Mouse (Mus musculus) hematopoietic stem cell, adult 5-6 weeks (primary cell): ENCODE data around the gene Ier3. TPM values are rescaled to one million over a fixed set of nuclear protein-coding genes. Genes with fewer than 3 reads are reported as not detected.

Experiments used
- ATAC-seq, 2 experiments: fragments of 125-278 bp in 1 of 2; replicated peaks in 1 of 2; 2 replicates each; pipeline ENCODE4 v1.8.0; 2016 to 2017; ENCODE audit warnings: inconsistent platforms in 2 of 2, mild to moderate bottlenecking in 2 of 2, moderate number of reproducible peaks in 2 of 2, low read depth in 1 of 2, moderate TSS enrichment in 1 of 2; ENCODE audit not compliant: low FRiP score in 2 of 2, poor library complexity in 2 of 2, severe bottlenecking in 2 of 2, insufficient read depth in 1 of 2, low TSS enrichment in 1 of 2
- total RNA-seq: library from RNA; stranded (forward); fragments of 172-1452, 232-1000 nt; gene quantifications from 2 replicates; pipeline ENCODE4 v1.2.3, GENCODE M21; 2017

The Ier3 gene
- 128 and 182 TPM in 2 replicates for total RNA-seq

DNA sequence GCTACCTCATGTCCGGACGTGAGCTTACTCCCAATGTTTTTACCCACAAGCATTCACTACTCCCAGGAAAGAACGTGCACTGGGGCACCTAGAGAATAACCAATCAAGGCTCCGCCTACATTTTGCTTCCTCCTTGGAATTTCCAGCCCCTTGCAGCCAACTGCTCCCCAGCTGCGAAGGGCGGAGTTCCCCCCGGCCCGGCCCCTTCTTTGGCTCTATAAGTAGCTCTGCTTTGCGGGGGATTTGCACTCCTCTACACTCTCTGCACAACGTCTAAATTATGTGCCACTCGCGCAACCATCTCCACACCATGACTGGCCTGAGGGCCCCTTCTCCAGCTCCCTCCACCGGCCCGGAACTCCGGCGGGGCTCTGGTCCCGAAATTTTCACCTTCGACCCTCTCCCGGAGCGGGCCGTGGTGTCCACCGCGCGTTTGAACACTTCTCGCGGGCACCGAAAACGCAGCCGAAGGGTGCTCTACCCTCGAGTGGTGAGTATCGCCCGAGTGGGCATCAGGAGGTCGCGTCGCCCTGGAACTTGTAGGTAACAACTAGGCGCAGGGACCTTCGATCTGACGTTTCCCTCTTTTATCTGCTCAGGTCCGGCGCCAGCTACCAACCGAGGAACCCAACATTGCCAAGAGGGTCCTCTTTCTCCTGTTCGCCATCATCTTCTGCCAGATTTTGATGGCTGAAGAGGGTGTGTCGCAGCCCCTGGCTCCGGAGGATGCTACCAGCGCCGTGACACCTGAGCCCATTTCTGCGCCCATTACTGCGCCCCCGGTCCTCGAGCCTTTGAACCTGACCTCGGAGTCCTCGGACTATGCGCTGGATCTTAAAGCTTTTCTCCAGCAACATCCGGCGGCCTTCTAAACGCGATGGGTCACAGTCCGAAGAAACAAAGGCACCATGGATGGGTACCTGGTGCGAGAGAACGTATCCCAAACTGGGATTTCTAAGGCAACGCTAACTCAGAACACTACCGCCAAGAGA, at the start of gene Ier3:
Gene Ier3, plus strand, starts transcription at position 246 of the 992 bp plus-strand sequence.
- ATAC-seq, result peak; percentile 44 to 52

DNA sequence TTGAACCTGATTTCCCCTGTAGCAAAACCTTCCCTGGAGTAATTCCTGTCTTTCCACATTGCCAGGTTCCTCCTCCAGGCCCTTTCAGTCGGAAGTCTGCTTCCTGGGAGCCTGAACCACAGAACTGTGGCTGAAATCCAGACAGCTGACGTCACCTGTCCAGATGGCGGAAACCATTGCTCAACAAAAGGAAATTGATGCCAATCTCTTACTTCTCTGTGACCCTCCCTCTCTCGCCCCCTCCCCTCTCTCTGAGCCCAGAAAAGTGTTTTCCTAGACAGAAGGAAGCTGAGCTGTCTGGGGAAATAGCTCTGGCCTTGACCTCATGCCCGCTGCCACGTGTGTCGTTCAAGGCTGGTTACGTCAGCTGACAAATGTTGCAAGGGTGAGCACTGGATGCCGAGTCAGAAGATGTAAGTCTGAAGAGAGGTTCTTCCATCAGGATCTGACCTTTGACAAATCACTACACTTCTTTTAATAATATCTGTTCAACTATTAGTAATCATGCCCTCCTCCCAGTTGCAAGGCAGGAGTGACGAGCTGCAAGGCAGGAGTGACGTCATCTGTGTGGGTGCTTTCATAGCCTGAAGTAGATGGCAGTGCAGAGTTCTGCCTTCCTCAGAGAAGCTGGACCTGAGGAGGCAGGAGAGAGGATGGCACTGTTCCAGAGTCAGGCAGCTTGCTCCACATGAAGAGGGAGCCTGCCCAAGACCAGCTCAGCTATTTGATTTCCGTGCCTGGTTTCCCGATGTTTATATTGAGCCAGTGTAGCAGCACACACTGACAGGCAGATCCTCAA, 44.5 kb upstream of the Ier3 start:
- ATAC-seq, result peak; percentile 28 to 81; a peak in 3 of 4 replicates

DNA sequence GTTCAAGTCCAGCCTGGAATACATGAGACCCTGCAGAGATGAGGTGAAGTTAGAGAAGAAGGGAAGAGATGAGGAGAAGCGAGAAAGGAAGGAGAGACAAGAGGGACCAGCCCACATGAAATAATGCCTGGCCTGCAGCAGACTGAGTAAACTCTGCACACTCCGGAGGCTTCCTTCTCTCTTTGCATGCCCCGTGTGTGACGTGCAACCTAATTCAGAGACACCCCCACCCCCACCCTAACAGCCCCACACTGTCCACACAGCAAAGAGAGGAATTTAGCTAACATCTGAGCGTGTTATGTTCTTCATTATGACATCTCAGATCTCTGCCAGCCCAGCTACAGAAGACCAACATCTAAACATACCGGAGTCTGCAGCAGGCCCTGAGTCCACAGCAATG, 42.5 kb upstream of the Ier3 start:
- no peak for ATAC-seq

DNA sequence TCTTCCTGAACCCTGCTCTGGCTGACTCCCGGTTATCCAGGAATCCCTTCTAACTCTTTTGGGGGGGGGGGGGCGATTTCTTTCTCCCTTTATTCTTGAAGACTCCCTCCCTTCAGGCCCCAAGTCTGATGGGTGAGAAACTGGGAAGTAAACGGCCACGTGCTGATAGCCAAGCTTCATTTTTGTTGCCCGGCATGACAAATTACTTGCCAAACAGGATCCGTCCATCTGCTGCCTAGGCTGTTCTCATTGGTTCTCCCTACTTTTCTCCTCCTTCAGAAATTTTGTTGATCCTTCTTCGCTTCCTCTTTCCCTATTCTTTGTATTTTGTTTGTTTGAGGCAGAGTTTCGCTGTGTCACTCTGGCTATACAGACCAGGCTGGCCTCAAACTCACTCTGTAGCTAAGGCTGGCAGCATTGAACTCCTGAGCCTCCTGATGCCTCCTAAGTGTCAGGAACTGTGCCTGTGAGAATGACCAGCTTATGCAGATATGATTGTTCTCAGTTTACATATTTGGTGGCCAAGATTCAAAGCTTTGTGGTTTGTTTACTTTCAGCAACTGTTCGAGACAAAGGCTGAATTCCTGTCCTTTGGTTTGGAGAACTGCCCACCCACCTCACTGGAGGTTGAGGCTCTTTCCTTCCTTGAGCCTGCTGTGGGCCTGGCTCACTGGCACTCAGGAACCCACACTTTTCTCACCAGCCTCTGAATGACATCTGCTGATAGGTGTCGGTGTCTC, 41.8 kb upstream of the Ier3 start:
- ATAC-seq, result no peak; a peak in 1 of 4 replicates

DNA sequence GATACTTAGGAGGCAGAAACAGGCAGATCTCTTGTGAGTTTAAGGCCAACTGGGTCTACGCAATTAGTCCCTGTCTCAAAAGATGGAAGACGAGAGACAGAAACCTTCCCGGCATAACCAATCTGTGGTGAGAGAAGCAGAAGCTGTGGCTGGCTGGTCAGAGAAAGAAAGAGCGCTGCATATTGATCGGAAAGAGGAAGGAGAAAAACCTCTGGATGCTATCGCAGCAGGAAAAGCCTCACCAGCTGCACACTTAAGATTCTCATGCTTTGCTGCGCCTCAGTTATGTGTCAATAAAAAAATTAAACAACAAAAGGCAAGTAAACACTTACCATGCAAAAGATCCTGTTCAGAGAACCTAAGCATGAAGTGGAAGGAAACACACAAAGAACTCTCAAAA, 41.1 kb upstream of the Ier3 start:
- ATAC-seq, result peak; percentile 54 to 59

DNA sequence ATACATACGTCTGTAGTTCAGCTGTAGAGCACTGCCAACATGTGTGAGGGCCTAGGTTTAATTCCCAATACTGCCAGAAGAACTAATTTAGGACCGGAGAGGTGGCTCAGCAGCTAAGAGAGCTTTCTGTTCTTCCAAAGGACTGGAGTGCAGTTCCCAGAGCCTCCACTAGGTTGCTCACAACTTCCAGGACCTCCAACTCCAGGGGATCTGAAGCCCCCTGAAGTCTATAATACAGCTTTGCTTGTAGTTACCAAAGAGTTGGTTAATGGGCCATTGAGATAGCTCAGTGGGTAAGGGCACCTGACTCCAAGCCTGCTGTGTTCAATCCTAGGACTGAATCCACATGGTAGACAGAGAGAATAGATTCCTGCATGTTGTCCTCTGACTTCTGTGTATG, 39.1 kb upstream of the Ier3 start:
- 0 out of 4 replicates have a peak, but pooled peaks of 1 of the 2 experiments have one; percentile 34 for ATAC-seq

DNA sequence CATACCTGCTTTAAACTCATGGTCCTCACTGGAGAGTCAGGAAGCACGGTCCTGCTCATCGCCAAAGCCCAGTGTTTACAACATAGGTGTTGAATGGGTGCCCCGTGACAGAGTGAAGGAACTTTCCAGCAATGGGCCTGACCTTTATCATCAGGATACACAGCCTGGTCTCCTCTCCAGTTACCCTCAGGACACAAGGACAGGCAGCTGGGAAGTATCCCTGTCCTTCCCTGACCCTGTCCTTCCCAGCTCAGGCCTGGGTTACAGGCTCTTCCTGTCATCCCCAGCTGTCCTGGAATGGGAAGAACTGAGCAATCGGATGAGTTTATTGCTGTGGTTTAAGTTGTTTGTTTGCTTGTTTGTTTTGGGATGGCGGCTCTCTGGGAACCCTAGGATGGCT, 38.6 kb upstream of the Ier3 start:
- ATAC-seq, result no peak

DNA sequence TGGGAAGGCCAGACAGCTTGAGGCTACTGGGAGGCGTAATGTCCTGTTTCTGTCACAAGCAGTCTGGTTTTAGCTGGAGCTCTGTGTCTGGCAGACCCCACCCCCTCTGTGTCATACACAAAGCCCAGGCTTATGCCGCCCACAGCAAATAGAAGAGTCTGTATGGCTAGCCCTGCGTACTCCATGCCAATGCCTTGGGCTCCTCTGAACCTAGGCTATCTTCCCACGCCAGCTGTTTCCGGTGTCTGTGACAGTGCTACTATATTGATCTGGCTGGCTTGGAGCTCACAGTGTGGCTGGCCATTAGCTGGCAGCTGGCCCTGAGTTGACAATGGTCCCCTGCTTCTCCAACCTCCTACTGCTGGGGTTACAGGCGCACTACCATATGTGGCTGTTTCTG, 37.5 kb upstream of the Ier3 start:
- ATAC-seq, result peak in 1 of 2 experiments; percentile 17; a peak in 1 of 4 replicates

DNA sequence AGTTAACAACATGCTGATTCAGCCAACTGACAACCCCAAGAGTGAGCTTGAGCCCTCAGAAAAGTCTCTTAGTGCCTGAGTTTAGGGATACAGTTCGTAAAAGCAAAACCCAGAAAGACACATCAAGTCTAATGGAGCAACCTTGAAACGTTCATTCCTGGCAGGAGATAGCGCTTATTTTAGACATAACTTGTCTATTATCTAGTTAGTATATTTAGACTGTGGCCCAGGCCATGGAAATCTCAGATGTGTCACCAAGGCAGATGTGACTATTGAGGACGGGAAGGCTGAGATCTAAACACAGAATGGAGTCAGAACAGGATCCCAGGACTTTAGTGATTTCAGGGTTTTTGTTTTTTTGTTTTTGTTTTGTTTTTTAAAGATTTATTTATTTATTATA, 36.3 kb upstream of the Ier3 start:
- ATAC-seq, result no peak

DNA sequence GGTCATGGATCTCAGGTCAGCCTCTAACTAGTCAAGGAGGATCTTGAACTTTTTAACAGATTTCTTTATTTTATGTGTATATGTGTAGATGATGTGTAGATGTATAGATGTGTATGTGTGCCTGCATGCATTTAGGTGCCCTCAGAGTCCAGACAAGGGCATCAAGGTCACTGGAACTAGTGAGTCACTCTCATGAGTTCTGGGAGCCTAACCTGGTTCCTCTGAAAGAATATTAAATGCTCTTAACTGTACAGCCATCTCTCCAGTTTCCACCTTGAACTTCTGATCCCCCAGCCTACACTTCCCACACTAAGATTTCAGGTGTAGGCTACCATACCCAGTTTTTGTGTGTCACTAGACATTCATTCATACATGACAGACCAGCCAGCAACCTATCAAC, 34.0 kb upstream of the Ier3 start:
- ATAC-seq, result no peak

DNA sequence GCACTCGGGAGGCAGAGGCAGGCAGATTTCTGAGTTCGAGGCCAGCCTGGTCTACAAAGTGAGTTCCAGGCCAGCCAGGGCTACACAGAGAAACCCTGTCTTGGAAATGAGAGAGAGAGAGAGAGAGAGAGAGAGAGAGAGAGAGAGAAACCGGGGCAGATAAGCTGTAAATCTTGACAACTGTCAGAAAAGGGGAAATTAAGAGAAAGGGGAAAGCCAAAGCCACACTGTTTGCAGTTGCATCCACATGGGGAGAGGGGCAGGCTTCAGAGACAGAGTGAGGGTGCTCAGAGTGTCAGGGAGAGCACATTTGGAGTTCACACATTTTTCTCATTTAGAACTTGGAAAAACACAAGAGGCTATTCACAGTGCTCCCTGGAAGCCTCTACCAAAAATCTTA, 33.5 kb upstream of the Ier3 start:
- peak; percentile 75 to 77 for ATAC-seq

DNA sequence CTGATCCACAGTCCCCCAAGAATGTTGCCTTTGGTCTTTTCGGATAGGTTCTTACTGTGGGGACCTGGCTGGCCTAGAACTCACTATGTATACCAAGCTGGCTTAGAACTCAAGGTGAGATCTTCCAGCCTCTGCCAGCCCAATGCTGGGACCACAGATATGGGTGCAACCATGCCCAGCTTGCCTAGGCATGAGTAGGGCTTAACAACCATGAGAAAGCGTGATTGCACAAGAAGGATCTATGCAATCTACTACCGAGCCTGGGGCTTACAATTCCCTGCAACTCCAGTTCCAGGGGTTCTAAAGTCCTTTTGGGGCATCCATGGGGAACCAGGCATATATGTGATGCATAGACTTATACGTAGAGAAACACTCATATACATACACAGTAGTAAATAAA, 30.6 kb upstream of the Ier3 start:
- ATAC-seq, result no peak

DNA sequence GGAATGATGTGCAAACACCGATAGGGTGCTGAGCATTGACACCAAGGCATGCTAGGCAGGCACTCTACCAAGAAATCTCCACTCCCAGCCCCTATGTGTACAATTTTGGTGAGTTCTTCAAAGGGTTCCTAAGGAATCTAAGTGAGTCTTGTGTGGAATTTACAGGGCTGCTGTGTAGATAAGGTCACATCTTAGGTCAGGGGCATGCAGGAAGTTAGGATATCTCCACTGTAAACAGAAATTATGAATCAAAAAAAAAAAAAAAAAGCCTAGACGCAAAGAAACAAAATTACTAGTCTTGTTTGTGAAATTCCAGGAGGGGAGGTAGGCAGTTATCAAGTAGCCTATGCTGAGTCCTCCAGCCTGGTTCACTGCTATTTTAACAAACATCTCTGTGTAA, 28.6 kb upstream of the Ier3 start:
- no peak for ATAC-seq

DNA sequence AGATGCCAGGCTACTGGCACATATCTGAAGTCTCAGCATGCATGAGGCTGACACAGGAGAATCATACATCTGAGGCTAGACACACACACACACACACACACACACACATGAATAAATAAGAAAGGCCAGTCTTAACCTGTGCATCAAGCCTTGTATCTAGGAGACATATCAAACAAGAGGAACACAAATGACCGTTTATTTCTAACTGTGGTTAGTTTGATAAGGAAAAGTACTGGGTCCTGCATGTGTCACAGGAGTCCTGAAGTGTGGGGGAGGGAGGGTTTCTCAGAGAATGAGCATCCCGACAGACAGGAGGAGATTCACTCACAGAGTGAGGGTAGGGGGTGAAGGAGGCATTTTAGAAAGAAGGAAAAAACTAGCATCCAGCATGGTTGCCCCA, 26.4 kb upstream of the Ier3 start:
- ATAC-seq, result no peak

DNA sequence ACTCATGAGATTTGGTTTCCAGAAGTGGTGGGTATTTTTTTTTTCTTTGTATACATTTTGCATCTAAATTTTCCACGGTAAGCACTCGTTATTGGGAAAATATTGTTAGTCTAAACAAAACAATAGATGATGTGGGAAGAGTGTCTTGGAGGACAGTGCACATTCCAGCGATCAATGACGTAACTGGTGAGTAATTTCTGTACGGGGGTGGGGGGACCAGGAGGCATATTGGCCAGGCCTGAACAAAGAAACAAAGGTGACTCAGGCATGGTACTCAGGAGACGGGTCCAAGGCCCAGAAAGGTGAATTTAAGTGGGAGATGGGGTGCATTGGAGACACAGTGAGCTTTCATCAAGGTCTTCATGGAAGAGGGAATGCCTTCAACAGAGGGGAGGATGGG, 25.8 kb upstream of the Ier3 start:
- no peak for ATAC-seq

DNA sequence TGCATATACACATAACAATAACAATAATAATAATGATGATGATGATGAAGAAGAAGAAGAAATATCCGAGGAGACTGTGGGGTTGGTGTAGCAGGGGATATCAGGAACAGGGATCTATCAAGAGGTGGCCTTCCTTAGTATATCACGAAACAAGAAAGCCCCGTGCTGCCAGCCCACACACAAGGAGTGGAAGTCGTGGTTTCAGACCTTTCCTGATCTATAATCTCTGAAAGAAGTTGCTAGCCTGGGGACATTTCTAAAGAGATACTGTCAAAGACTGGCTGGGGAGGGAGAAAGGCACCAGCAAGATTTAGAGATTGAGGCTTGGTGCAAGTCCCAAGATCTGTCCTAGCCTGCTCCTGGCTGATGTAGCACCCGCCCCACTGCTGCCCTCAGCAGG, 24.6 kb upstream of the Ier3 start:
- ATAC-seq, result no peak

DNA sequence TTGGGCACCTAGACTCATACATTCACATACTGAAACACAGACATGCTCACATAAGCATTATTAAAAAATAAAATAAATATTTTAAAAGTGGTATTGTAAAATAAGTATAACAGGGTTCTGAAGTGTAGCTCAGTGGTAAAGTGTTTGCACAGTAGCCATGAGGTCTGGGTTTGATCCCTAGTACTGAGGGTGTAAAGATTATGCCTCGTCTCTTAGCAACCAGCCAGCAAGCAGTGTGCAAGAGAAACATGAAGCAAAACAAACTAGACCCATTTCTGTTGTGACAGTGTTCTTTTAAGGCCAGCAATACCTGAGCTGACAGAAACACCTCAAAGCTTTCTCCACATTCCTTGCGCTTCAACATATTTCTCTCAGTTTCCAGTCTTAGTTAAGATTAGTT, 20.6 kb upstream of the Ier3 start:
- no peak for ATAC-seq

DNA sequence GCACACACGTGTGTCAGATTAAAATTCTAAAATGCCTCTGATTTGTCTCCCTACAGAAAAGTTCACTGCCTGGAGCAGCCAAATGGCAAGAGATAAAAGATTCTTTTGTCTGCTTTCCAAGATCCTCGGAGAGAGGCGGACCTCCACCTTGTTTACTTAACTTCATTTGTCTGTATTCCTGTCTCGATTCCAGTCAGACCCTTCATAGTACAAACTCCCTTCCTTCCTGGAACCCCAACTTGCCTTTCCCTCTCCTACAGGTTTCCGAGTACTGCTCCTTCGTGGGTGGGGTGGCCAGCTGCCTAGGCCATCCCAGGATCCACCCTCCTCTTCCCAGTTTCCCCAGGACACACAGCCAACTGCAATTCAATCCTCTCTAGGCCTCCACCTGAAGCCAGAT, 18.5 kb upstream of the Ier3 start:
- no peak for ATAC-seq
